Mouse (Mus musculus) testis, adult 2 months (tissue): ENCODE data around the gene Mlec.

ENCODE experiments used
- CTCF ChIP-seq: fragments of 200-500 bp; IDR thresholded peaks from 2 replicates; pipeline ENCODE4 v1.5.1; 2012; ENCODE audit warnings: low read depth, mild to moderate bottlenecking, inconsistent platforms, low read length, moderate library complexity; ENCODE audit not compliant: control insufficient read depth, insufficient read depth, insufficient replicate concordance
- POLR2A ChIP-seq: fragments of 200-500 bp; IDR thresholded peaks from 2 replicates; pipeline ENCODE4 v1.6.1; 2012; ENCODE audit warnings: low read depth, mild to moderate bottlenecking, inconsistent platforms, low read length, moderate library complexity; ENCODE audit not compliant: control insufficient read depth

- TF ChIP-seq CTCF (no peak), POLR2A (no peak)
Observed at GRCm38 (mm10) chr5:115179596-115179995, 21.6 kb upstream of the Mlec start.
